Mouse (Mus musculus) hindbrain, embryonic 12.5 days (tissue): Measurements from ENCODE around the gene Lrch3. TPM values are rescaled to one million over a fixed set of nuclear protein-coding genes. Genes with fewer than 3 reads are reported as not detected.

ENCODE experiments used
- ATAC-seq: fragments of 200-750 bp; cut with Nextera tagmentation; 2 replicates; pipeline ENCODE4 v1.8.0; 2017; ENCODE audit warnings: moderate TSS enrichment; ENCODE audit not compliant: low FRiP score
- H3K27ac ChIP-seq: fragments of 300-500 bp; sonication (generic); 2 replicates; pipeline ENCODE4 v1.5.1; 2016; ENCODE audit warnings: mild to moderate bottlenecking
- H3K27me3 ChIP-seq: fragments of 300-500 bp; sonication (generic); 2 replicates; pipeline ENCODE4 v1.6.1; 2016; ENCODE audit warnings: mild to moderate bottlenecking
- H3K36me3 ChIP-seq: fragments of 300-500 bp; sonication (generic); 2 replicates; pipeline ENCODE4 v1.6.1; 2016; ENCODE audit warnings: mild to moderate bottlenecking
- H3K4me1 ChIP-seq: fragments of 300-500 bp; sonication (generic); 2 replicates; pipeline ENCODE4 v1.6.1; 2016
- H3K4me2 ChIP-seq: fragments of 300-500 bp; sonication (generic); replicated peaks from 2 replicates; pipeline ENCODE4 v1.6.1; 2016; ENCODE audit warnings: mild to moderate bottlenecking
- H3K4me3 ChIP-seq: fragments of 300-500 bp; sonication (generic); 2 replicates; pipeline ENCODE4 v1.5.1; 2016; ENCODE audit warnings: mild to moderate bottlenecking
- H3K9ac ChIP-seq: fragments of 300-500 bp; sonication (generic); 2 replicates; pipeline ENCODE4 v1.6.1; 2016; ENCODE audit warnings: mild to moderate bottlenecking, moderate library complexity
- H3K9me3 ChIP-seq: fragments of 300-500 bp; sonication (generic); replicated peaks from 2 replicates; pipeline ENCODE4 v1.6.1; 2016; ENCODE audit warnings: mild to moderate bottlenecking
- WGBS: fragments of 180-500 bp; shearing (Covaris S2); methylation state at CpG from one replicate; pipeline ENCODE4 v1.1.7; 2016; 5-methylcytosine and 5-hydroxymethylcytosine counted together
- polyA plus RNA-seq: library from polyadenylated mRNA; unstranded; fragments of >200 nt; fragmentation: Nextera tagmentation; extraction: Ambion mirVana; gene quantifications from 2 replicates; pipeline ENCODE4 v1.2.1, GENCODE M21; 2016

The Lrch3 gene
- polyA plus RNA-seq, 1 experiment from 2014 or later = 50.3 TPM

DNA sequence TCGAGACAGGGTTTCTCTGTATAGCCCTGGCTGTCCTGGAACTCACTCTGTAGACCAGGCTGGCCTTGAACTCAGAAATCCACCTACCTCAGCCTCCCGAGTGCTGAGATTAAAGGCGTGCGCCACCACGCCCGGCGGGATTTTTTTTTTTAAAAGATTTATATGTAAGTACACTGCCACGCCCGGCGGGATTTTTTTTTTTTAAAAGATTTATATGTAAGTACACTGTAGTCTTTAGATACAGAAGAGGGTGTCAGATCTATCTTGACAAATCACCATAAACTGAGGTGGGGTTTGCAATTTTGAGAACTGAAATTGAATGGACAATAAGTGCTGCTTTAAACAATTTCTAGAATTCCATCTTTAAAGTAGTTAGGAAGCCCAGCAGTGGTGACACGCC, 147.5 kb downstream of the Lrch3 start:
- H3K4me2 ChIP-seq = peak overlapping the region; percentile 86
- no peaks in the 10 kb centered on the region for H3K9me3 ChIP-seq
- peak overlapping the region; percentile 87; the same call in 1 of the 2 replicates for H3K27ac ChIP-seq
- H3K9ac ChIP-seq = no peak overlapping the region
- H3K4me3 ChIP-seq = peak overlapping the region; percentile 87; the same call in 1 of the 2 replicates
- H3K4me1 ChIP-seq = peaks cover 33% of the 10 kb centered on the region
- no peaks in the 10 kb centered on the region for H3K27me3 ChIP-seq
- no peak for ATAC-seq
- 50% methylated on average over 11 of the region's 11 CpGs for WGBS
- H3K36me3 ChIP-seq = peaks cover 31% of the 10 kb centered on the region

DNA sequence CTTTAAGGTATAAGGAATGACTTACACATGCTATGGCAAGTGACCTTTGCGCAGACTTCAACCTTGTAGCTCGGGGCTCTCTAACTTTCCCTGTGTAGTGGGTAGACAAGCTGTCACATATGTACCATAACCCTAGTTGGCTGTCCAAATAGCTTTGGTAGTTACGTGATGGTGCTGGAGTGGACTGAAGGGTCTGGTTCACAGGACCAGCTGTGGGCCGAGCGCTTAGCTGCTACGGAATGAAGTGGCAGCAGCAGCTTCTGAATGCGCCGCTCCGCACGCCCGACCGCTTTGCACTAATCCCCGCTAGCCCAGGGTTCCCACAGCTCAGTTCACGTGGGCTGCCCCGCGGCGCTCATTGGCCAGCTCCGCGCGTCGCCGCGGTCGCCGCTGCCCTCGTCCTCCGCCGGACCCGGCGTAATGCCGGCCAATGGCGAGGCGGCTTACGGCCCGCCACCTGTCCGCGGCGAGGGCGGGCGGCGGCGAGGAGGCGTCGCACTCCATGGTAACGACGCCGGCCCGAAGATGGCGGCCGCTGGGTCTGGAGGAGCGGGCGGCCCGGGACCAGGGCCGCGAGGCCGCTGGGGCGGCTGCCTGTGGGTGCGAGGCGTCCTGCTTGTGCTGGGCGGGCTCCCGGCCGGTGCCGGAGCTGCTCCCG, 148.3 kb downstream of the Lrch3 start, which contains the start of gene Lmln:
Gene Lmln, plus strand, starts transcription at position 498 of the 658 bp plus-strand sequence.
- H3K4me2 ChIP-seq = peak within 1 kb of the TSS; percentile 86
- peak; percentile 98 for ATAC-seq
- H3K9me3 ChIP-seq = no peaks in the 10 kb centered on the region
- peak within 1 kb of the TSS; percentile 87 for H3K4me3 ChIP-seq
- H3K36me3 ChIP-seq = peaks cover 31% of the 10 kb centered on the region
- no peaks in the 10 kb centered on the region for H3K27me3 ChIP-seq
- H3K4me1 ChIP-seq = peaks cover 33% of the 10 kb centered on the region
- H3K9ac ChIP-seq = peak within 1 kb of the TSS; percentile 84
- H3K27ac ChIP-seq = peak within 1 kb of the TSS; percentile 87
- WGBS = 1% methylated on average over 64 of the region's 64 CpGs

DNA sequence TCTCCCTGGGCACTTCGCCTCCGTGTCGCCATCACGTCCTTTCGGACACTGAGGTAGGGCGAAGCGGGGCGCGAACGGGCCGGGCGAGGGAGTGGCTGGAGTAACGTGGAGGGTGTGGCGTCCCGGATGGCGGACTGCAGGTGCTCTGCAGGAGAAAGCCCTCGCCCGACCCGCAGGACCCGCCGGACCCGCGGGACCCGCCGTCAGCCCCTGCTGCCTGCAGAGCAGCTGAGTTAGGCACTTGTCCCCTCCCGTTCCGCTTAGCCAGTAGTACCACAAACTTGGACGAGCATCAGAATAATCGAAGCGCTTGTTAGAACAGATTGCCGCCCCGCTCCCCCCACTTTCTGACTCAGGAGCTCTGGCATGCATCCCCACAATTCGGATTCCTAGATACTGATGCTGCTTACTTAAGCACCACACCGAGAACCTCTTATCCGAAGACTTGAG, 148.8 kb downstream of the Lrch3 start:
- under 1% methylated on average over 31 of the region's 35 CpGs for WGBS
- Histone ChIP-seq H3K27me3 (no peaks in the 10 kb centered on the region), H3K4me3 (peak overlapping the region; percentile 87), H3K4me2 (peak overlapping the region; percentile 86), H3K27ac (peak overlapping the region; percentile 87), H3K4me1 (peaks cover 29% of the 10 kb centered on the region), H3K36me3 (peaks cover 31% of the 10 kb centered on the region), H3K9ac (peak overlapping the region; percentile 84), H3K9me3 (no peaks in the 10 kb centered on the region)
- ATAC-seq = no peak; the same call in 1 of the 2 replicates

DNA sequence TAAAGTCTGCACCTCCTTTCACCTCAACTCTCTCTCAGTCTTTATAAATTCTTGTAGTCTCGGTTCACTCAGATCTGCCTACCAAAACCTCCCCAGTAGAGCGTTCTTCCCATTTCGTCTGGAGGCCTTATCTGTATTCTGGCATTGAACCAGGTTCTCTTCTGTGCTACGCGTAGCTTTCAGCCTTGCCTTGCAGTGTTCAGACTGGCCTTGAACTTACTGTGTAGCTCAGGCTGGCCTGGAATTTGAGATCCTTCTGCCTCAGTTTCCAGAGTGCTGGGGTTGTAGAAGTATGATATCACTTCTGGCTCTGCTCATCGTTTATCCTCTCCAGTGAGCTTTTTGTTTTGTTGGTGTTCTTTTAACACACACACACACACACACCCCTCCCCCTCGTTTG, 149.4 kb downstream of the Lrch3 start:
- Histone ChIP-seq H3K4me3 (peak overlapping the region; percentile 87), H3K27ac (no peak overlapping the region), H3K9ac (peak overlapping the region; percentile 84), H3K9me3 (no peaks in the 10 kb centered on the region), H3K4me2 (peak overlapping the region; percentile 86), H3K4me1 (peaks cover 24% of the 10 kb centered on the region), H3K27me3 (no peaks in the 10 kb centered on the region), H3K36me3 (peaks cover 28% of the 10 kb centered on the region)
- WGBS = 32% methylated on average over 7 of the region's 7 CpGs
- no peak for ATAC-seq

DNA sequence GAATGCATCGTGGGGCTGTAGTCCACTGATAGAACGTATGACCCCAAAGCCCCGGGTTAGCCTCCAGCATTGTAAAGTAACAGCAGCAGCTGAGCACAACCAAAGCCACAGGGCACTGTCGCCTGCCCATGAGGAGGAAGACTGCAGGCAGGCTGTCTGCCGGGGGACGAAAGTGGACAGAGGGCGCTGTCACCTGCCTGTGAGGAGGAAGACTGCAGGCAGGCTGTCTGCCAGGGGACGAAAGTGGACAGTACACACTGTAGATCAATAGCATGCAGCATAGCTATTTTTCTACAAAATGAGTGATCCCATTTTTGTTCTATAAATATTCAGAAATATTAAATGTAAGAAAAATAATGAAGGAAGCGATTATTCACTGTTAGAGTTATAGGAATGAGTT, 150.7 kb downstream of the Lrch3 start:
- WGBS = 70% methylated on average over 9 of the region's 9 CpGs

More for the DNA sequence above, 150.7 kb downstream of the Lrch3 start:
- Histone ChIP-seq H3K4me1 (peaks cover 19% of the 10 kb centered on the region), H3K27me3 (no peaks in the 10 kb centered on the region), H3K9me3 (no peaks in the 10 kb centered on the region), H3K4me2 (no peak overlapping the region), H3K36me3 (peaks cover 15% of the 10 kb centered on the region), H3K4me3 (no peak overlapping the region), H3K27ac (no peak overlapping the region), H3K9ac (no peak overlapping the region)
- no peak for ATAC-seq

Other genes starting within 250 kb of the Lrch3 start
- 0.27 and 0.35 TPM in 2 replicates for gene Muc4, start 178.2 kb upstream of the Lrch3 start, polyA plus RNA-seq
- gene Muc20, start 116.7 kb upstream of the Lrch3 start, polyA plus RNA-seq = 0.06 and 0.13 TPM in 2 replicates
- not detected in 2 replicates for gene Smbd1, start 103.6 kb upstream of the Lrch3 start, polyA plus RNA-seq
- gene Fyttd1, start 36.6 kb upstream of the Lrch3 start, polyA plus RNA-seq = 121 and 133 TPM in 2 replicates
- gene Rubcn, start 36.3 kb upstream of the Lrch3 start, polyA plus RNA-seq = 27.8 and 30.1 TPM in 2 replicates
- 6.5 and 6.9 TPM in 2 replicates for gene Iqcg, start 142.1 kb downstream of the Lrch3 start, polyA plus RNA-seq
- gene Rpl35a, start 142.4 kb downstream of the Lrch3 start, polyA plus RNA-seq = 568 and 650 TPM in 2 replicates
- 3.0 and 3.4 TPM in 2 replicates for gene Lmln, start 148.4 kb downstream of the Lrch3 start, polyA plus RNA-seq